ENCODE assay signal across 23 mouse cellular contexts in the genomic region with DNA sequence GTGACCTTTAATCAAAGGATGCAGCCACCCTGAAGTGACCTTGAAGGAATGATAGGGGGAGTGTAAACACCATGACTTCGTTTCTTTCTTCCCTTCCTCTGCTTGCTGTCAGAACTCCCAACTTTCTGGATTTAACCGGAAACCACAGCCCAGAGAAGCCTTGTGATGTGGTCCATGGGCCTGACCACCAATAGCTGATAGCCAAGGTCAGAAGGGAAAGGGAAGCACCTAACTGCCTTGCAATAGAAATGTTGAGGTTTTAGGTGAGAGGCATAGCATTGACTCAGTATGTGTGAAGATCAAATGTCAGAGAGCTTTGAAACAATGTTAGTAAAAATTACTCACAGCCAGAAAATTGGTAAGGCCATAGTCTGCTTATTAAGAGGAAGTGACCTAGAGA.
"Had no signal": no experiment of that assay in that cellular context is flagged by ENCODE, and none has a peak within 500 bp of the region (broad histone marks: within the 10 kb centered on the region; RNA-seq: fewer than 3 reads in every experiment).

No protein-coding gene starts in this region.

- DNase-seq: gastrocnemius, postnatal 14 days; gastrocnemius, postnatal 36 days; heart, adult 11 months; heart, adult 2 months; heart, postnatal 4 days; kidney, adult 18-20 months; kidney, adult 8-10 months; kidney, postnatal 10 days; kidney, postnatal 25 days; kidney, postnatal 4 days; liver had no signal

- H3K4me3 ChIP-seq: heart, adult 2 months; heart, embryonic 13.5 days; heart, embryonic 15.5 days; hindbrain, embryonic 10.5 days; hindbrain, embryonic 12.5 days; intestine, embryonic 15.5 days; layer of hippocampus, adult 2 months; left cerebral cortex, adult 2 months; limb, embryonic 10.5 days; limb, embryonic 12.5 days had no signal

- H3K27me3 ChIP-seq: heart, embryonic 13.5 days; heart, embryonic 15.5 days; hindbrain, embryonic 12.5 days; intestine, embryonic 15.5 days; limb, embryonic 12.5 days had no signal

- H3K4me1 ChIP-seq: heart, embryonic 15.5 days; intestine, embryonic 15.5 days had no signal

- H3K36me3 ChIP-seq: heart, embryonic 13.5 days; heart, embryonic 15.5 days; hindbrain, embryonic 10.5 days; hindbrain, embryonic 12.5 days; intestine, embryonic 15.5 days; limb, embryonic 10.5 days; limb, embryonic 12.5 days had no signal

- ATAC-seq: hindbrain, embryonic 16.5 days; inflammation-experienced regulatory T-cells, adult 6 months; intestine, embryonic 15.5 days; intestine, postnatal 0 days had no signal

- H3K9me3 ChIP-seq: heart, embryonic 13.5 days; heart, embryonic 15.5 days; hindbrain, embryonic 10.5 days; hindbrain, embryonic 12.5 days; intestine, embryonic 15.5 days; limb, embryonic 10.5 days; limb, embryonic 12.5 days had no signal
